Mouse (Mus musculus) ovary, adult 10 weeks (tissue): ENCODE measurements around the gene Foxl1. TPM values are rescaled to one million over a fixed set of nuclear protein-coding genes. Genes with fewer than 3 reads are reported as not detected.

ENCODE experiments used
- polyA plus RNA-seq: library from polyadenylated mRNA; stranded (reverse); fragments of 350-450 nt; fragmentation: Illumina TruSeq; extraction: RNeasy Lipid Tissue Mini Kit (QIAGEN cat#74804); gene quantifications from one replicate; pipeline ENCODE4 v1.2.3, GENCODE M21; 2014

Gene Foxl1
- polyA plus RNA-seq: not detected

GRCm38 (mm10) chr8:121127756-121128375 is at the start of gene Foxl1:
Gene Foxl1, plus strand, starts transcription at chr8:121127940.

GRCm38 (mm10) chr8:121084210-121084951 is 43.4 kb upstream of the Foxl1 start, which contains the start of gene Foxf1:
Gene Foxf1, plus strand, starts transcription at chr8:121084386.

GRCm38 (mm10) chr8:121107668-121108656 is 19.8 kb upstream of the Foxl1 start, which contains the start of gene Mthfsd:
Gene Mthfsd, minus strand, starts transcription at chr8:121108392.

GRCm38 (mm10) chr8:121115948-121116347 is 11.8 kb upstream of the Foxl1 start, which contains the start of gene Foxc2:
Gene Foxc2, plus strand, starts transcription at chr8:121116171.

Other genes with a start within 250 kb of the Foxl1 start
- 1.1 TPM for gene Foxf1, start 43.6 kb upstream of the Foxl1 start, polyA plus RNA-seq
- gene Mthfsd, start 19.5 kb upstream of the Foxl1 start, polyA plus RNA-seq: 1.5 TPM
- 0.68 TPM for gene Foxc2, start 11.8 kb upstream of the Foxl1 start, polyA plus RNA-seq